Mouse (Mus musculus): ENCODE data around the gene Tfap2e.

GRCm38 (mm10) chr4:126693021-126693420, 43.0 kb downstream of the Tfap2e start:
- no peak for TF ChIP-seq CTCF (IDR thresholded peaks at IDR 0.05; ENCODE audit: low read depth)
- no peak for TF ChIP-seq EP300 (IDR thresholded peaks at IDR 0.05; ENCODE audit: low read depth)

Data from heart, postnatal 0 days (tissue).